Mouse (Mus musculus) thymus, postnatal 36 days (tissue): ENCODE measurements around the gene Eif6.

Experiments used
- DNase-seq, 2 experiments: peaks; one replicate each; pipeline ENCODE4 v3.0.0; 2022; ENCODE audit warnings: mixed read lengths in 2 of 2

The Eif6 gene

DNA sequence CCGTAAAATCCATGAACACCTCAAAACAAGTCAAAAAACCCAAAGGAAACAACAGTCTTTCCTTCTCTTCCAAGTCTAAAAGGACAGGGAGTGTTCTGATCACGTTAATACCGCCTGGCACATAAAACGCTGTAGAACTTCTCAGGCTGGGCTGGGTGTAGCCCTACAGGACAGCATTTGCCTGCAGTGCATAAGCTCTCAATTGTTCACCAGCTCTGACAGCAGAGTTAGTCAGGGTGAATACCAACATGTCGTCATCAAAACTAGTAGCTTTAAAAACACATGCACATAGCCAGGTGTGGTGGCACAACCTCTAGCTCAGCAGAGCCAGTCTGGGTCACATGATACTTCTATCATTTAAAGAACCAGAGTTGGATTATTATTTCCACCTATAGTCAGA, 5.9 kb downstream of the Eif6 start:
- DNase-seq: no peak

DNA sequence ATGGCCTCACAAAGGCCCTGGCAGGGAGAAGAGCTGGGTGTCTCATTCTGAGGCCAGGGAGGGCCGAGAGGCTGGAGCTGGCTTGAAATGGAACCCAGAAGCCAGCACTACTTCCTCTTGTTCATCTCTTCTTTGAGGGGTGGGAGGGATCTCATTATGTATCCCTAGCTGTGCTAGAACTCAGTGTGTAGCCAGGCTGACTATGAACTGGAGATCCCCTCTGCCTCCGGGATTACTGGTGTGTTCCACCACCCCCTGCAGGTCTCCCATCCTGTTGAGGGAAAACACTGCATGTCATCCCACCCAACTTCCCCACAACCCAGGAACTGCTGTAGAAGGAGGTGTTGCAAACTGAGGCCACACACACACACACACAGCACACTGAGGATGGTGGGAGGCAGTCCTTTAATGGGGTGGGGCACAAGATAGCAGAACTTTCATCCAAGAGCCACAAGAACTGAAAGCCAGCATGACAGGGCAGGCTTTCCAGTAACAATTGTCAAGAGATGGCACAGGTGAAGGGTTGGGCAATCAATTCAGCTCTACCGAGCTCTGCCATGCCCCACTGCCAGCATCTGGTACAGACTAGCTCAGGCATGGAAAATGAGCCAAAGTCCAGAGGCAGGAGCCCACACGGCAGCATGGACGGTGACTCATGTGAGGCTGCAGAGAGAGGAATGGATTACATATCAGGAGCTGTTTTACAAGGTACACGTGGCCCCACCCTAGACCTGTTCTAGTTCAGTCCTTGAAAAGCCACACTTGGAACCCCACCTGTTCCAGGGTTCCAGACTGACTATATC, 7.1 kb downstream of the Eif6 start:
- DNase-seq: no peak

DNA sequence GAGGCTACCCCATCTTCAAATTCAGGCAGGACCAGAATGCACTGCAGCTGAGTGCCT, 7.5 kb downstream of the Eif6 start, which contains the start of gene BC029722:
Gene BC029722 (minus strand): TSS at position 35 of the 57 bp plus-strand sequence.
- DNase-seq: no peak

DNA sequence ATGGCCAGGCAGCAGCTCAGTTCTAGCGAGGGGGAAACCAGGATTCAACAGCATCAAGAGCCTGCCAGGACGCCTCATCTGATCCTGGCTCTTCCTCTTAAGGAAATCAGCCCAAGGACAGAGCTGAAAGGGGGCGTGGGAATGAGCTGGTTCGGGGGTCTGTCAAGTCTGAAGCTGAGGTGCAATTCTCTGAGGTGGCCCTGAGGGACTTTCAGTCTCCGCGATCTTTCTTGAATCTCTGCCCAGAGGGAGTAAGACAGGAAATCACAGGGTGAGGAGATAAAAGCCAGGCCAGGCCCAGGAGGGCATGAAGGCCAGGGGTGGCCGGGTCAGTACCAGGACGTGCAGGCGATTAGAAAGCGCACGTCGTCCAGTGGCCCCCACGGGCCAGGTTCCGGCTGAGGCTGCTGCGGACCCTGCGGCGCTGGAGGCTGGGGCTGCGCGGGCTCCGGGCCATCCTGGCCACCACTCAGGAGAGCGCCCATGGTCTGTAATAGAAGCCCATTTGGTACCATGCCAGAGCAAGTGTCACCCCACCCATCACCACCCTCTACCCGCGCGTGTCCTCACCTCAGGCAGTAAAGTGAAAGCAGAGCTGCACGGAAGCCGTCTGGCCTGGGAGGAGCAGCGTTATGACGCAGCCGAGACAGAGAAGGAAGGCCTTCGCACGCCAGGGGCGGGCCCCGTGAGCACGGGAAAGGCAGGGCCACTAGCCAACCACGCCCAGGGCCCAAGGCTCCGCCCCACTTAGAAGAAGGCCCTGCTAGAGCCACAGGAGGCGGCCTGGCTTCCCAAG, 7.9 kb downstream of the Eif6 start:
- DNase-seq: peak; percentile 93 to 95

DNA sequence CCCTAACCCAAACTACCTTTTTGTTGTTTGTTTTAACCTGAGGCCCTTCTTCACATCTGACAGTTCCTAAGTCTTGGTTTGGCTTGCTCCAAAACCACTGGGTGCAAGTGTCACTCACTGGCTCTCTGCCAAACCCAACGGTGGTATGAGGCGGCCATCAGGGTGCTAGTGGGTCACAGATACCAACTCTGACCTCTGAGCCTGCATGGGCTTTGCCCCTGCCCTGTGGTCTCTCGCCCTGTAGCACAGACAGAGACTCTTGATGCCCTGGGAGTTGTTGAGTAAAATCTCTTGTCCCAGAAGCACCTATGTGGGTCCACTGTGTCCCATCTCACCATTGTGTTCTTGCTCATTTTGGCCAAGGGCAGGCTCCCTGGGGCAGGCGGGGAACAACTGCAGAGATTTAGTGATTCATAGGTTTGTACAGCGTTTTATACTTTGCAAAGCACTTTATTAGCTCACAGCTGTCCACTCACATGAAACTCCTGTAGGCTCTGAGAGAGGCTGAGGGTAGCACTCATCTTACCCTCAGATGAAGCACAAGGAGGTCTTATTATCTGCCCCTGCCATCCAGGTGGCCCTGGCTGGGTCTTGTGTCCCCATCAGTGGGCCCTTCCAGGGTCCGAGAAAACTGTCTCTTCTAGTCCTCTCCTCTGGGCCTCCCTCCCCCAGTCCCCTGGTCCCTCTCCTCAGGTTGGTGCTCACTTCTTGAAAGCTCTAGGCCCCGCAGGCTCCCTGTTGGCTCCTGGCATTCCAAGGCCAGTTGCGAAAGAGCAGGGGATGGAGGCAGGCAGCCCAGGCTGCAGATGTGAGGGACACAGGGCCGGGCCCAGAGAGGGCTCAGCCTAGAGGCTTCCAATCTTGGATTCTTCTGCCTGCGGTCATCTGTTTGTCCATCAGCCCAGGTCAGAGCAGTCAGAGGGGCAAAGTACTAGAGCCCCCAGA, 9.2 kb downstream of the Eif6 start:
- DNase-seq: no peak

DNA sequence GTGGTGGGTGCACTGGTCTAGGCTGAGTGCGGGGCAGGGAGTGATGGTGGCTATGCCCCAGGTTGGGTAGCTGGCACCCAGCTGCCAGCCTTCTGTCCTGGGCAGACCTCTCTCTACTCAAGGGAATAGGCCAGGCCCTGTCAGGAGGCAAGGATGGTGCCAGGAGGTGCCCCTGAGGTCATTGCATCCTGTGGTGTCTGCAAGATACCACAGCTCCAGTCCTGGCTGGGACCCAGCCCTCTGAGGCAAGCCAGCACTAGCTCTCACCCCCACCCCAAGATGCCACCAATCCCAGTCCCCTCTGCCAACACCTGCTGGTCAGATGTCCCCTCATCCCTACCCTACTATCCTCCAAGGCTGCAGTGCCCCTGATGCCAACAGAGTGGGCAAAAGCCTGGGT, 10.5 kb downstream of the Eif6 start:
- DNase-seq: no peak

DNA sequence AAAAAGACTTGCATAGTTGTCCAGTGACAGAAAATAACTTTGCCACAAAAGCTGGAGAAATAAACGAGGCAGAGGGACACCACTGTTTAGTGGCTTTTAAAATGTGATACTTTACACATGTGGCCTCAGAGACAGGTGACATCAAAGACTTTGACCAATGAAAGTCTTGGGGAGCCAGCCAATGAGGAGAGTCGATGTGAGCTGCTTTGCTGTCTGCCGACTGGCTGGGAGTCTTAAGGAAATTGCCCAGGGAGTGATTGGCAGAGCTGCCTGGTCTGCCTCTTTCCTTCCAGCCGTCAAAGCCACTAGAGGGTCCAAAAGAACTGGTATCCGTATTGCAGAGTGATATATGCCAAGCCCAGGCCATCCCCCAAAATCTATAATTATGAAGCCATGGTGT, 11.9 kb downstream of the Eif6 start:
- no peak for DNase-seq

DNA sequence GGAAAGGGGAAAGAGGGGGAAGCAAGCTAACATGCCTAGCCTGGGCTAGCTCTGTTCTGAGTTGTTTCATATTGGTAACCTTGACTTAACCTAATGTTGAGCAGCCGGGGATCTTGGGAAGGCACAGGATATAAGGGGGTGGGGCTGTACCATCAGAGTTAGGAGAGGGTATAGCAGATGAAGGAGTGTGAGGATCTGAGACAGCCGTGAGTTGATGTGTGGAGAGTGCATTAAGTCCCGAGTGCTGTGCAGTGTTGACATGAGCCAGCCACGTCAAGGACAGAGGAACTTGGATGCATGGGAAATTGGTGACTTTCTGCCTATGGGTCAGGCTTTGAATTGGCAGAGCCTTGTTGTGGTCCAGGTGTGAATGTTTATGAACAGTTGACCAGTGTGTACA, 14.1 kb downstream of the Eif6 start:
- no peak for DNase-seq

DNA sequence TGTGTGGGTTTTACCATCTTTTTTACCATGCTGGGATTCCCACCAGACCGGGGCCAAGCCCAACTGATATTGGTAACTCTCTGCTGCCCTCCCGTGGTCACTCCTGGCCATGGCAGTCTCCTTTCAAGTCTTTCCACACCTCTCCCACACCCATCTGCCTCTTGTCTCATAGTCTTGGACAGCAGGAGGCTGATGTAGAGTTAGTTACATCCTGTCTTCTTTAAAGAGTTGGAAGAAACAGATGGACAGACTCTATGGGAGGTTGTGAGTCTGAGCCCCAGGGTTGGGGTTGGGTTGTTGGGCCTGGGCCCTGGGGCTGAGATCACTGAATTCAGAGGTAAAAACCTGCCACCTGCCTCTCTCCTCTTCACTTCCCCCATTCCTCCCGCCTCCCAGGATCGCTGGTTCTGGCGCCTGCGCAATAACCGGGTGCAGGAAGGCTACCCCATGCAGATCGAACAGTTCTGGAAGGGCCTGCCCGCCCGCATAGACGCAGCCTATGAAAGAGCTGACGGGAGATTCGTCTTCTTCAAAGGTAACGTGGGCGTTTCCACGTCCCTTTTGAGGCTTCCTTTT, 14.8 kb downstream of the Eif6 start:
- DNase-seq: peak; percentile 69 to 75

DNA sequence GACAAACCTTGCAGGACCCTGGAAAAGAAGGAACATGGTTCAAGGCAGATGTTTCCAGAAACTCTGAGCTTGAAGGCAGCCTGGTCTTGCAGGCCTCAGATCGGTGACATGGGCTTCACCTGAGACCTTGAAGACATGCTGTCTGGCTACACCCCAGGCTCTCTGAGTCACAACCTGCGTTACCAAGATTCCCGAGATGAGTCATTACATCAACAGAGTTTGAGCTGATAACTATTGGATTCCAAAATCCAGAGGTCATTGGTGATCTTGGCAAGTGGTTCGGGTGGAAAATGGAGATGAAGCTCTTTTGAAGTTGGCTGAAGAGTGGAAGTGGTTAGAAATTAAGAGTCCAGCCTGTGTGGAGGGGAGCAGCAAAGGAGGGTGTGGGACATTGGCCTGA, 17.1 kb downstream of the Eif6 start:
- DNase-seq: no peak

DNA sequence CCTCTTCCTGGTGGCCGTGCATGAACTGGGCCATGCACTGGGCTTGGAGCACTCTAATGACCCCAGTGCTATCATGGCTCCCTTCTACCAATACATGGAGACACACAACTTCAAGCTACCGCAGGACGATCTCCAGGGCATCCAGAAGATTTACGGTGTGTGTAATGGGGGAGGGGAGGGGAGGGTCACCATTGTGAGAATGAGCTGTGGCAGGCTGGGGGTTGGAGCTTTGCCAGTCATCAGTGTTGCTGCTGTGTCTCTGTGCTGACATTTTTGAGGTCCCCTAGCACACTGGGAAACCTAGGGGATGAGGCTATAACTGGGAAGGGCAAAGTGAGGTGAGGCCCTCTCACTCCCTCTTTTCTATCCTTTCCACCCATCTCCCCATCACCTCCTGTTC, 19.3 kb downstream of the Eif6 start:
- DNase-seq: no peak

DNA sequence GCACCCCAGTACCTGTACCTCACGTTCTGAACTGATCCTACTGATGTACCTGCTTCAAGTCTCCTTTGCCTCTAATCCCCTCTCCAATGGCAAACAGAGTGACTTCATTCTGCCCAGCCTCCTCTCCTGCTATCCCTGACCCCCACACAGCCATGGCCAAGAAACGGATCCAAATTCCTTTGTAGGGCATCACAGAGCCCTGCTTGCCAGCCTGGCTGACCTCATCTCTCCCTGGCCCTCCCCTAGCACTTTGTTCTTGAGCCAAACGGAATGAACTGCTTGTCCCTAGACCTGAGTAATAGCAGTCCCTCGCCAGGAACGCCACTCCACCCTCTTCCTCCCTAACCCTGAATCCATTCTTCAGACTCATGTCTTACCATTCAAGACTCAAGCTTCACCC, 20.2 kb downstream of the Eif6 start:
- DNase-seq: no peak

DNA sequence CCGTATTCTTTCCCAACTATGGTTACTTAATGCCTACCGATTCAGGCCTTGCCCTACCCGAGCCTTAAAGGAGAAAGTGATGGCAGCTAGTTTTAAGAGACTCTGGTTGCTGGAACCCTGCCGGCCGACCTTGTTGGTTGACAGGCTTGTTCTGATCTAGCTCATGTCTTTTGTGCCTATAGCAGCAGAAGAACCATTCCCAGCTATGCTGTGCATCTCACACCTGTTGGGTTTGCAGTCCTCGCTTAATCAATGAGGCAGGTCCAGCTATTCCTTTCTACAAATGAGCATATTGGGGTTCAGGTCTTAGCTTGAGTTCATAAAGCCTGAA, 20.8 kb downstream of the Eif6 start:
- DNase-seq: no peak

DNA sequence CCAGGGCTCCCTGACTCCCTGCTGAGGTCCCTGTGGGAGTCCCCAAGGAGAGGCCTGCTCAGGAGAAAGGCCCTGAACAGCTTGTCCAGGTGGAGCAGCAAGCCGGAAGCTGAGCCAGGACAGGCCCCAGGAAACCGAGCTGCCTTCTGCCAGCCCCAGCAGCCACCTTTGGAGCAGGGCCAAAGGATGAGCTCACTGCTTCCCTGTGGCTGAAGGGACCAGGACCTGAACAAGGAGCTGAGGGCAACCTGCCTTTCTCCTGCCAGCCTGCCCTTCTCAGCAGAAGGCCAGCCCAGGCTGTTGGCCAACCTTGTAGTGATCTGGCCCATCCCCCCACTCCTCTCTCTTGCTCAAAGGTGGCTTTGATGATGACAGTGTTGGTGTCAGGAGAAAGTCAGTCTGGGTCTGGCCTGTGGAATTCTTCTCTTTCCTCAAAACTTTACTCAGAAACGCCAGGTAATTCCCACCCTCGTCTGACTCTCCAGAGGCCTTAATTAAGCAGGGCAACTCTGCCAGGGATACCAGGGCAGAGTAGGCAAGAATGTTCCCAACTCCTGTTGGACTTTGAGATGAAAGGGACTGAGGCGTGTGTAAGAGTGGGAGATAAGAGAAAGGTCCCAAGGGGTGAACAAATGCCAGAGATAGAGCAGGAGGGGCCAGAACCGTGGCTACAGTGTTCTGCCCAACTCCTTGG, 21.3 kb downstream of the Eif6 start:
- no peak for DNase-seq

DNA sequence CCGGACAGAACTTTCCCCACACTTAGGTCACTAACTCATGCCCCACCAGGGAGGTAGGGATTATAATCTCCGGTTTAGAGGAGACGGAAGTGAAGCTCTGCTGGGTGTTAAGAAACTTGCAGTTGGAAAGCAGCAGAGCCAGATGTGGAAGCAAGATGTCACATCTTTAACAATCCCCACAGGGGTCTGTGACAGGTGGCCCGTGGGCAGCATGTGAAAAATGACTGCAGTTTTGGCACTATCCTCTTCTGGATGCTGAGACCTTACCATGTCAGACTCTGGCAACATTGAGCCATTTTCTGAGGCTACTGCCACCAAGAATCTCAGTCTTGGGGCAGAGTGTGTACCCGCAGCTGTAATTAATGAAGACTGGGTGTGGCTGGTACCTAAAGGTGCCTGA, 22.7 kb downstream of the Eif6 start:
- no peak for DNase-seq

DNA sequence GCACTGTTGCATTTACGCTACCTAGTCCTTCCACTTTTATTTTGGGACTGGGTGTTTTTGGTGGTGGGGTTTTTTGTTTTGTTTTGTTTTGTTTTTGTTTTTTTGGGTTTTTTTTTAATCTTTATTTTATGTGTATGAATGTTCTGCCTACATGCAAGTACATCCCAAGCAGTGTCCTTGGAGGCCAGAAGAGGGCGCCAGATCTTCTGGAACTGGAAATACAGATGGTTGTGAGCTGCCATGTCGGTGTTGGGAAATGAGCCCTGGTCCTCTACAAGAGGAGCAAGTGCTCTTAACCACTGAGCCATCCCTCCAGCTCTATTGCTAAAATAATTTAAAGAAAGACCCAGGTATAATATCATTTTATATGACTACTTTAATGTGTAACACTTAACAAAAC, 24.0 kb downstream of the Eif6 start:
- no peak for DNase-seq

DNA sequence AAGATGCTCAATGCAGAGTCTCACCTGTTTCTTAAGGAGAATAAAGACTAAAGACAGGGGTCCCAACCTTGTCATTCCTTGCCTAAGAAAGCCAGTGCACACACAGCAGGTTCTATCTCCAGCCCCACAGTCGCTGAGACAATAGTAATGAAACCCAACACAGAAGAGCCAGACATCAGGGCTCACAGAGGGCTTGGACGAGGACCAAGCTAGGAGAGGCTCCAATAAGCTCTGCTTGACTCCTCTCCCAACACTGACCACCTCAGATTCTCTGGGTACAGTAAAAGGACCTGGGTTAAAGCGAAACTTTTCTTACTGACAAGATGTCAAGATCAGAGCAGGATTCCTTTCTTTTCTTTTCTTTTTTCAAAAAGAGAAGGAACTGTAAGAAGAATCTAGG, 28.1 kb downstream of the Eif6 start:
- DNase-seq: no peak

DNA sequence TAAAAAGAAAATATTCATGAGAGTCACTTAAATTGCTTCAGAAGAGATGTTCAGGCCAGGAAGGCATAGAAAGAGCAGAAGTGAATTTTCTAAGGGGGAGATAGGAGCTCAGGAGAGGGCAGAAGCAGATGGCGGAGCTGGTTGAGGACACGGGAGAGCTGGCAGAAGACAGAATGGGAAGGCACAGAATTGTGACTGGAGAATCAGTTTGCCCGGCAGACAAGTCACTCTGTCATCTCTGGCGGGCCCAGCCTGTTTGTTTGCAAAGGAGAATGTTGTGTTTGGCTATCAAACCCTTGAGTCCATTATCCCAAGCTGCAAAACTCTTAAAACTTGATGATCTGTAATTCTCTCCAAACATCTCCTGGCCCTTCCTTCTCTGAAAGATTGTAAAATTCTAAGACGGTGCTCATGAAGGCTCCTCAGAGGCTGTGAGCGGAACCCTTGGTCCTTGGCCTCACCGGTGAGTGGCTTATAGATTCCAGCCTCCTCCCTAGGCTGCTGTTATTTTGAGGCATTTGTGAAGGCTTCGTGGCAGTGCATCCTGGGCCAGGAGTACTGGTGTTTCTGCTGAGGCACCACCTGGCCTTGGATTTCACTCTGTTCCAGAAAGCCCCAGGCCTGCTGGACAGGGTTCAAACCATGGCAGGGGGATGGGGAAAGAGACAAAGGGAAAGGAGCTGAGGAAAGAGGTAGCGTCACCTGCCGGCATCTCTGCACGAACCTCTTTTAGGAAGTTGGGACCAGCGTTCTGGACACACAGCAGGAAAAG, 31.9 kb downstream of the Eif6 start:
- no peak for DNase-seq

DNA sequence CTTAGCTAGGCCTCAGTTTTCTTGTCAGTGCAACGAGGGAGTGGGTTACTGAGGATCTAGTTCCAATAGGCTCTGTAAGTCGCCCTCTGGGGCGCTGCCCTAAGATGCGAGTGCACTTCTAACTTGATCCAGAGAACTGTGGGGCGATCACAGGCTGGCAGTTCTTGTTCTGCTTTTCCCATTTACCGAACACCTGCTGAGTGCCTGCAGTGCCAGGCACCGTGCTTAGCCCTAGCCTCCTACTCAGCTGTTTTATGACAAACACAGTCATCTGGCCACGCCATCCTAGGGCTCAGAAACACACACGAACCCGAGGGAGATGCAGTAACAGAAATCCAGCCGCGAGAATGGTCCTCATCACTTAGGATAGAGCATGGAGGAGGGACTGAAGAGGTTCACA, 33.8 kb downstream of the Eif6 start:
- DNase-seq: no peak

DNA sequence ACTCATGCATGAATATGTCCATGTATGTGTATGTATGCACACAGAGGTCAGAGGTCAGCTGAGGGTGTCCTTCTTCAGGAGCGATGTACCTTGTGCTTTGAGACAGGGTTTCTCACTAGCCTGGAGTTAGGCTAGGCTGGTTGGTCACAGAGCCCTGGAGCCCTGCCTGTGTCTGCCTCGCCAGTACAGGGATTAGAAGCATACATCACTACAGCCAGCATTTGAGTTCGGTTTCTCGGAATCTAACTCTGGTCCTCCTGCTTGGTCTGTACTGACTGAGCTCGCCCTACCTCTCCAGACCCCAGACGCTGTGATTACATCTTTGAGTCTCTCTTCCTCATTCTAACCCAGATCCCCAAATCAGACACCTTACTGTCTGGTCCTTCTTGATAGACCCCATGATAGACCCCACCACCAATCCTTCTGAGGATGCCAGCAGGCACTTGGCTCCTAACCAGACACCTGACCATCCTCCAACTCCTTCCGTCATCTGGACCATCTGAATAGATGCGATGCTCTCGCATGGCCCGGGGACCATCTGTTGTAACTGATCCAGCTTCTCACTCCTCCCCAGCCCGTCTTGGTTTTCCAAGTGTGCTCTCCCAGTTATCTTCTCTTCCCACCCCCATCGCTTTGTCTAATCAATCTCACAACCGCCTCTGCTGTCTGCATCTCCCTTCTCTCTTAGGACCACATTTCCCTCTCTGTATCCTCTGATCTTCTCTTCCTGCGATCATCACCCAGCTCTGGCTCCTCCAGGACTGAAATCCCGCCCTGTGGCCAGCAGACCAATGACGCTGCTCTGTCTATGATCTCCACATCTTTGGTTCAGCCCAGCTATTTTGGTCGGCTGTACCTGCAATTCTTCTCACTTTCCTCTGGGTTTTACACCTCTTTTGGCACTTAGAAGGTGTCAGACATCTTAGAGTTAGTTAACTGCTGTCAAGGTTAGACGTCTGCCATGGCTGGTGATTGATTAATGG, 38.5 kb downstream of the Eif6 start:
- DNase-seq: no peak

DNA sequence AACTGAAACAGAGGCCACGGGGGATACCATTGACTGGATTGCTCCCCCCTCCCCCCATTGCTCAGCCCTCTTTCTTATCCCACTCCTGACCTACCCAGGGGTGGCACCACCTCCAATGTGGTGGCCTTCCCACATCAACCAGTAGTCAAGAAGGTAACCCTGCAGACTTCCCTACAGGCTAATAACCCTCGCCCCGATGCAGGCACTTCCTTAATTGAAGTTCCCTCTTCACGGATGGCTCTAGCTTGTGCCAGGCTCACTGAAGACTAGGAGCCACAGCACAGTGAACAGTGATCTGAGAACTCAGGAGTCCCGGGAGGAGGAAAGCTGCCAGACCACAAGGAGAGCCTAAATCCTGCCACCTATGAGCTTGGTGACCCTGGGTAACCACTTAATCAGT, 39.8 kb downstream of the Eif6 start:
- DNase-seq: no peak
